Mouse (Mus musculus): ENCODE data around the gene Arfgef2. TPM values are rescaled to one million over a fixed set of nuclear protein-coding genes. Genes with fewer than 3 reads are reported as not detected.

Gene Arfgef2
- polyA plus RNA-seq (2014; fragmentation: Illumina TruSeq; extraction: RNeasy Lipid Tissue Mini Kit (QIAGEN cat#74804); ENCODE audit: insufficient read depth, low read depth, low replicate concordance): 8.0 TPM

GRCm38 (mm10) chr2:166805250-166806172, at the start of gene Arfgef2:
Gene Arfgef2, plus strand, starts transcription at chr2:166805588.

GRCm38 (mm10) chr2:166792355-166792754, 13.0 kb upstream of the Arfgef2 start, which contains the start of gene Trp53rkb:
Gene Trp53rkb, plus strand, starts transcription at chr2:166792531.

GRCm38 (mm10) chr2:166905711-166906522, 100.5 kb downstream of the Arfgef2 start, which contains the start of gene Cse1l:
Gene Cse1l, plus strand, starts transcription at chr2:166906040.

Other genes with a start within 250 kb of the Arfgef2 start
- gene Prex1, start 91.8 kb upstream of the Arfgef2 start, polyA plus RNA-seq (2014; fragmentation: Illumina TruSeq; extraction: RNeasy Lipid Tissue Mini Kit (QIAGEN cat#74804); ENCODE audit: insufficient read depth, low read depth, low replicate concordance): 12.6 TPM
- 1.9 TPM for gene Trp53rkb, start 13.1 kb upstream of the Arfgef2 start, polyA plus RNA-seq (2014; fragmentation: Illumina TruSeq; extraction: RNeasy Lipid Tissue Mini Kit (QIAGEN cat#74804); ENCODE audit: insufficient read depth, low read depth, low replicate concordance)
- 18.5 TPM for gene Cse1l, start 100.5 kb downstream of the Arfgef2 start, polyA plus RNA-seq (2014; fragmentation: Illumina TruSeq; extraction: RNeasy Lipid Tissue Mini Kit (QIAGEN cat#74804); ENCODE audit: insufficient read depth, low read depth, low replicate concordance)
- 23.8 TPM for gene Stau1, start 190.7 kb downstream of the Arfgef2 start, polyA plus RNA-seq (2014; fragmentation: Illumina TruSeq; extraction: RNeasy Lipid Tissue Mini Kit (QIAGEN cat#74804); ENCODE audit: insufficient read depth, low read depth, low replicate concordance)
- gene Ddx27, start 209.6 kb downstream of the Arfgef2 start, polyA plus RNA-seq (2014; fragmentation: Illumina TruSeq; extraction: RNeasy Lipid Tissue Mini Kit (QIAGEN cat#74804); ENCODE audit: insufficient read depth, low read depth, low replicate concordance): 14.2 TPM